Mouse (Mus musculus) cerebellum, adult 2 months (tissue): Measurements from ENCODE around the gene Ankdd1a.

Source experiments
- CTCF ChIP-seq: fragments of 200-500 bp; IDR thresholded peaks from 2 replicates; pipeline ENCODE4 v1.5.1; 2011; ENCODE audit warnings: low read depth, mild to moderate bottlenecking, control low read depth, low read length, moderate library complexity, borderline replicate concordance; ENCODE audit not compliant: insufficient read depth
- POLR2A ChIP-seq: fragments of 200-500 bp; IDR thresholded peaks from 2 replicates; pipeline ENCODE4 v1.6.1; 2011; ENCODE audit warnings: low read length, control low read depth, borderline replicate concordance; ENCODE audit not compliant: insufficient read depth

- TF ChIP-seq CTCF: no peak
- no peak for TF ChIP-seq POLR2A
These were observed 19.7 kb upstream of the Ankdd1a start for GRCm38 (mm10) chr9:65539697-65540096.
